Mouse (Mus musculus) testis, adult 2 months (tissue): ENCODE data around the gene Gm20388. TPM values are rescaled to one million over a fixed set of nuclear protein-coding genes. Genes with fewer than 3 reads are reported as not detected.

ENCODE experiments used
- H3K27ac ChIP-seq: fragments of 200-500 bp; 2 replicates; pipeline ENCODE4 v1.5.1; 2012; ENCODE audit warnings: low read depth, low read length; ENCODE audit not compliant: control insufficient read depth, insufficient read depth
- H3K27me3 ChIP-seq: fragments of 200-500 bp; 2 replicates; pipeline ENCODE4 v1.6.1; 2012; ENCODE audit warnings: mild to moderate bottlenecking, low read length, moderate library complexity; ENCODE audit not compliant: control insufficient read depth, insufficient read depth
- H3K36me3 ChIP-seq: fragments of 200-500 bp; 2 replicates; pipeline ENCODE4 v1.6.1; 2012; ENCODE audit warnings: mild to moderate bottlenecking, low read length; ENCODE audit not compliant: control insufficient read depth, insufficient read depth
- H3K4me1 ChIP-seq: fragments of 200-500 bp; 2 replicates; pipeline ENCODE4 v1.6.1; 2012; ENCODE audit warnings: low read length; ENCODE audit not compliant: control insufficient read depth, insufficient read depth
- H3K4me3 ChIP-seq: fragments of 200-500 bp; 2 replicates; pipeline ENCODE4 v1.5.1; 2012; ENCODE audit warnings: low read depth, mild to moderate bottlenecking, low read length, moderate library complexity, mixed read lengths; ENCODE audit not compliant: control insufficient read depth
- CTCF ChIP-seq: fragments of 200-500 bp; IDR thresholded peaks from 2 replicates; pipeline ENCODE4 v1.5.1; 2012; ENCODE audit warnings: low read depth, mild to moderate bottlenecking, inconsistent platforms, low read length, moderate library complexity; ENCODE audit not compliant: control insufficient read depth, insufficient read depth, insufficient replicate concordance
- POLR2A ChIP-seq: fragments of 200-500 bp; IDR thresholded peaks from 2 replicates; pipeline ENCODE4 v1.6.1; 2012; ENCODE audit warnings: low read depth, mild to moderate bottlenecking, inconsistent platforms, low read length, moderate library complexity; ENCODE audit not compliant: control insufficient read depth
- polyA plus RNA-seq: library from polyadenylated mRNA; depleted of rRNA; stranded (reverse); fragments of >200 nt; gene quantifications from 2 replicates; pipeline ENCODE4 v1.2.3, GENCODE M21; 2012

Gene Gm20388
- polyA plus RNA-seq, 1 experiment: 5.6 TPM

GRCm38 (mm10) chr8:120112535-120112934 lies 201.9 kb downstream of the Gm20388 start:
- Histone ChIP-seq H3K4me1 (peaks cover 13% of the 10 kb centered on the region), H3K36me3 (no peaks in the 10 kb centered on the region), H3K4me3 (no peak overlapping the region), H3K27me3 (no peaks in the 10 kb centered on the region), H3K27ac (no peak overlapping the region)
- TF ChIP-seq POLR2A (no peak), CTCF (no peak)

- Histone ChIP-seq H3K27ac (peak overlapping the region; percentile 30; the same call in 1 of the 2 replicates), H3K4me1 (peaks cover 13% of the 10 kb centered on the region), H3K4me3 (peak overlapping the region; percentile 89), H3K36me3 (no peaks in the 10 kb centered on the region), H3K27me3 (no peaks in the 10 kb centered on the region)
- TF ChIP-seq CTCF: no peak
- no peak for TF ChIP-seq POLR2A
Observed at GRCm38 (mm10) chr8:120113306-120113705, 202.7 kb downstream of the Gm20388 start.

- H3K4me1 ChIP-seq: peaks cover 13% of the 10 kb centered on the region
- no peaks in the 10 kb centered on the region for H3K36me3 ChIP-seq
- peak; percentile 46 for TF ChIP-seq POLR2A
- TF ChIP-seq CTCF: no peak; the same call in 1 of the 2 replicates
- H3K27ac ChIP-seq: peak within 1 kb of the TSS; percentile 30; the same call in 1 of the 2 replicates
- peak within 1 kb of the TSS; percentile 89 for H3K4me3 ChIP-seq
- H3K27me3 ChIP-seq: no peaks in the 10 kb centered on the region
Observed at GRCm38 (mm10) chr8:120113758-120114255, 203.2 kb downstream of the Gm20388 start, which contains the start of gene 6430548M08Rik. TSS of gene 6430548M08Rik (plus strand) at chr8:120114152.

- Histone ChIP-seq H3K27me3 (no peaks in the 10 kb centered on the region), H3K4me1 (peaks cover 13% of the 10 kb centered on the region), H3K4me3 (peak overlapping the region; percentile 89), H3K27ac (peak overlapping the region; percentile 27; the same call in 1 of the 2 replicates), H3K36me3 (no peaks in the 10 kb centered on the region)
- TF ChIP-seq CTCF (no peak), POLR2A (no peak)
Observed at GRCm38 (mm10) chr8:120114315-120114841, 203.7 kb downstream of the Gm20388 start.

- Histone ChIP-seq H3K4me1 (peaks cover 13% of the 10 kb centered on the region), H3K27me3 (no peaks in the 10 kb centered on the region)
Observed at GRCm38 (mm10) chr8:120116600-120116999, 206.0 kb downstream of the Gm20388 start.

GRCm38 (mm10) chr8:120118162-120118561 lies 207.5 kb downstream of the Gm20388 start:
- TF ChIP-seq POLR2A (no peak), CTCF (no peak)
- no peaks in the 10 kb centered on the region for H3K36me3 ChIP-seq
- H3K4me3 ChIP-seq: no peak overlapping the region
- no peaks in the 10 kb centered on the region for H3K27me3 ChIP-seq
- H3K4me1 ChIP-seq: peaks cover 10% of the 10 kb centered on the region
- H3K27ac ChIP-seq: no peak overlapping the region

More at GRCm38 (mm10) chr8:120116600-120116999, 206.0 kb downstream of the Gm20388 start:
- H3K27ac ChIP-seq: no peak overlapping the region
- TF ChIP-seq POLR2A (no peak), CTCF (no peak)
- H3K36me3 ChIP-seq: no peaks in the 10 kb centered on the region
- no peak overlapping the region for H3K4me3 ChIP-seq

GRCm38 (mm10) chr8:120118847-120119246 lies 208.2 kb downstream of the Gm20388 start:
- TF ChIP-seq POLR2A (no peak), CTCF (no peak)
- H3K4me1 ChIP-seq: peaks cover 6% of the 10 kb centered on the region
- H3K36me3 ChIP-seq: no peaks in the 10 kb centered on the region
- no peaks in the 10 kb centered on the region for H3K27me3 ChIP-seq
- no peak overlapping the region for H3K4me3 ChIP-seq
- no peak overlapping the region for H3K27ac ChIP-seq
